Mouse (Mus musculus): ENCODE measurements around the gene Mxi1. TPM values are rescaled to one million over a fixed set of nuclear protein-coding genes. Genes with fewer than 3 reads are reported as not detected.

Mxi1 gene
- total RNA-seq, 4 experiments from 2014 or later: 81.4 to 89.0 (median 87.7) TPM

- DNase-seq (ENCODE audit: low spot score in 2 of 2): no peak
These were observed 52.6 kb downstream of the Mxi1 start for GRCm38 (mm10) chr19:53362967-53363366.

- no peak for DNase-seq (ENCODE audit: low spot score in 2 of 2)
These were observed 54.2 kb downstream of the Mxi1 start for GRCm38 (mm10) chr19:53364551-53364950.

- peak in 1 of 2 experiments; percentile 68 for DNase-seq (ENCODE audit: low spot score in 2 of 2)
These were observed 54.6 kb downstream of the Mxi1 start for GRCm38 (mm10) chr19:53364963-53365362.

GRCm38 (mm10) chr19:53366057-53366775 lies 55.9 kb downstream of the Mxi1 start:
- DNase-seq (ENCODE audit: low spot score in 2 of 2): no peak

GRCm38 (mm10) chr19:53366881-53367280 lies 56.6 kb downstream of the Mxi1 start:
- DNase-seq (ENCODE audit: low spot score in 2 of 2): no peak

GRCm38 (mm10) chr19:53369469-53370043 lies 59.2 kb downstream of the Mxi1 start:
- DNase-seq (ENCODE audit: low spot score in 2 of 2): peak; percentile 62 to 75

GRCm38 (mm10) chr19:53370233-53370632 lies 59.9 kb downstream of the Mxi1 start:
- no peak for DNase-seq (ENCODE audit: low spot score in 2 of 2)

- DNase-seq (ENCODE audit: low spot score in 2 of 2): no peak
These were observed 61.3 kb downstream of the Mxi1 start, which contains the start of gene Gm10197 for GRCm38 (mm10) chr19:53371666-53372065. TSS of gene Gm10197 (minus strand) at chr19:53371766.

GRCm38 (mm10) chr19:53373570-53373969 lies 63.3 kb downstream of the Mxi1 start:
- no peak for DNase-seq (ENCODE audit: low spot score in 2 of 2)

GRCm38 (mm10) chr19:53375299-53375698 lies 65.0 kb downstream of the Mxi1 start:
- no peak for DNase-seq (ENCODE audit: low spot score in 2 of 2)

- no peak for DNase-seq (ENCODE audit: low spot score in 2 of 2)
These were observed 65.5 kb downstream of the Mxi1 start for GRCm38 (mm10) chr19:53375816-53376215.

GRCm38 (mm10) chr19:53377652-53378051 lies 67.3 kb downstream of the Mxi1 start:
- no peak for DNase-seq (ENCODE audit: low spot score in 2 of 2)

GRCm38 (mm10) chr19:53378421-53378820 lies 68.1 kb downstream of the Mxi1 start:
- DNase-seq (ENCODE audit: low spot score in 2 of 2): no peak

- DNase-seq (ENCODE audit: low spot score in 2 of 2): no peak
These were observed 73.0 kb downstream of the Mxi1 start for GRCm38 (mm10) chr19:53383336-53383735.

- no peak for DNase-seq (ENCODE audit: low spot score in 2 of 2)
These were observed 79.1 kb downstream of the Mxi1 start for GRCm38 (mm10) chr19:53389417-53389816.

- DNase-seq (ENCODE audit: low spot score in 2 of 2): no peak
These were observed 79.6 kb downstream of the Mxi1 start for GRCm38 (mm10) chr19:53389851-53390431.

GRCm38 (mm10) chr19:53390495-53391007 lies 80.2 kb downstream of the Mxi1 start, which contains the start of gene Smndc1:
TSS of gene Smndc1 (minus strand) at chr19:53390578.
- DNase-seq (ENCODE audit: low spot score in 2 of 2): peak; percentile 97 to 100

GRCm38 (mm10) chr19:53391386-53391785 lies 81.1 kb downstream of the Mxi1 start:
- no peak for DNase-seq (ENCODE audit: low spot score in 2 of 2)

GRCm38 (mm10) chr19:53391787-53392186 lies 81.5 kb downstream of the Mxi1 start:
- DNase-seq (ENCODE audit: low spot score in 2 of 2): no peak

- DNase-seq (ENCODE audit: low spot score in 2 of 2): no peak
These were observed 82.5 kb downstream of the Mxi1 start for GRCm38 (mm10) chr19:53392781-53393343.

- DNase-seq (ENCODE audit: low spot score in 2 of 2): no peak
These were observed 83.3 kb downstream of the Mxi1 start for GRCm38 (mm10) chr19:53393646-53394045.

GRCm38 (mm10) chr19:53394552-53394951 lies 84.2 kb downstream of the Mxi1 start:
- DNase-seq (ENCODE audit: low spot score in 2 of 2): peak in 1 of 2 experiments; percentile 15

Data from left cerebral cortex, adult 8-10 months (tissue).